Mouse (Mus musculus) brain, embryonic 18.5 days (tissue): ENCODE measurements around the gene Gstt1.

Source experiments
- DNase-seq: peaks from one replicate; pipeline ENCODE4 v3.0.0-alpha.2; 2012; ENCODE audit warnings: low read depth, low spot score

Gstt1 gene

GRCm38 (mm10) chr10:75764519-75765473 is 33.6 kb downstream of the Gstt1 start:
- DNase-seq, result no peak

DNA sequence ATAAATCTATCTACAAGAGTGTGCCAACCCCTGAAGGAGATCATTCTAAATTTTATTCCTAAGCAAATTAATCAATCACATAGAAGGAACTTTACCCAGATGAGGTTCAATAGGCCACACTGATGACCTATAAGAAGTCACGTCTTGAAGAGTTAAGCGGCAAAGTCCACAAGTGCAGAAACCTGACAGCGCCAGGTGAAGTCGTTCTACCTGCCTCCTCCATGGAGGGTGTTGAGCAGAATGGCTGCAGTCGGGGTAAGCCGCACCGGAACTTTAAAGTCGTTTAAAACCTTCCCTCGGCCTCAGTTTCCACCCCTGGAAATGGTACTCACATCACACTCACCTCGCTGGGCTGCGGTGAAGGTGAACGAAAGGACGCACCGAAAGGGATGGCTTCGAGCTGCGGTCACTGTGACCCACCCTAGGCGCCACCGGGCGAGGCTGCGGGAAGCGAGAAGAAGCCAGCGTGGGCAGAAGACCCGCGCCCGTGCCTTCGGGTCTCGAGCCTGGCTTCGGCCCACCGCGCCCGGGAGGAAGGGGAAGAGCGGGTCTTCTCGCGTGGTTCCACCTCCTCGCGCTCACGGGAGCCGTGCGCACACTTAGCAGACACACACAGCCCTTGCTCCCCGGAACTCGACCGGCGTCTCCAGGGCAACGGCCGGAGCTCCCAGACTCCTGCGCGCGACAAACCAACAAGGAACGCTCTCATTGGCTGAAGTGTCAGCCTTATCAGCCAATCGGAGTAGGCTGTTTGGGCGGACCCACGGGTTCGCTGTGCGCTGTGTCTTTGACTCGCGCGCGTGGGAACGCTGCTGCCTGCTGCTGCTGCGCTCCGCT is 34.5 kb downstream of the Gstt1 start, which contains the start of gene Cabin1:
TSS of gene Cabin1 (minus strand) at position 660 of the 837 bp plus-strand sequence.
- DNase-seq, result peak; percentile 95

GRCm38 (mm10) chr10:75762413-75762812 is 36.0 kb downstream of the Gstt1 start:
- DNase-seq, result no peak

DNA sequence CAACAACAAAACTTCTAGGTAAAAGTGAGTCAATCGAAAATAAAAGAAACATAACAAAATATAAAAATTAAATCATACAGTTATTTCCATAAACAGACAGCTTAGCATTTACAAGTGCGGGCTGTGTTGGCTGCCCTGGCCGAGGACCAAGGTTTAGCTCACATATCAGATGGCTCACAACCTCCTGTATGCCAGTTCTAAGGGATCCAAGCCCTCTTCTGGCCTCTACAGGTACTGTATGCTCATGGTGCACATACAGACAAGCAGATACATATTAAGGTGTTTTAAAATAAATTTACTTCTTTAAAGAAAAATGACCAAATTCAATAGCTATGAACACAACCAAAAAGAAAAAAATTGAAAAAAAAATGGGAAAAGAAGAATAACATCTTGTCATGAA is 38.1 kb downstream of the Gstt1 start:
- no peak for DNase-seq

DNA sequence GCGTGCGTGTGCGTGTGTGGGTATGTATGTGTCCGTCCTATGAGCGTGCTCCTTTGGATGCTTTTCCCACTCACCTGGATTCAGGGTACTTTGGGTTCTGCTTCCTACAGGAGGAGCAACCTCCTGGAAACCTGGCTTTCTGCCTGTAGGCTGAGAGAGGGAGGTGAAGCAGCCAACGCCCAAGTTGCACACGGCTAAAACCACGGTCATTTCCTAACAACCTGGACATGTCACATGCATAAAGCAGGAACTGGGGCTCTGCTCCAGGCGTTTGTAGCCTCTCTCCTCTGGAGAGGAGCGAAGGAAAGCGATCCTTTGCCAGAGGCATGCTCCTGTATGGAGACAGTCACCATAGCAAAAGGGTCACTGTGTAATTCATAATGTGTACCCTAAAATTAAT is 41.7 kb downstream of the Gstt1 start:
- no peak for DNase-seq

DNA sequence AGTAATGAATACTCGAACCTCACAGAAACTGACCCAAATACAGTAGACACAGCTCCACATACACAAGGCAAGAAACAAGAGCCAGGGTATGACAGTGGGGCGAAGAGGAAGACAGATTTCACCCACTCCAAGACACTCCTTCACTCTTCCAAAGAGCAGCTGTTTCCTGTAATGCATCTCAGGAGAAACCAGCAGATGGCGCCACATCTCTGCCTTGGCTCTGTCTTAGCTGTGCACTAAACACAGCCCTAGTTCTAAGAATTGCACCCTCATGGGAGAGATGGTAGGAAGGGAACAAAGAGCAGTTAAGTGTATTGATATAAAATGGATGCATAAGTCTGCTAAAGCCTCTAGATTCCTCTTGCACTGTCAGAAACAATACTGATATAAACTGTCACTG is 54.4 kb downstream of the Gstt1 start:
- DNase-seq, result peak; percentile 62

DNA sequence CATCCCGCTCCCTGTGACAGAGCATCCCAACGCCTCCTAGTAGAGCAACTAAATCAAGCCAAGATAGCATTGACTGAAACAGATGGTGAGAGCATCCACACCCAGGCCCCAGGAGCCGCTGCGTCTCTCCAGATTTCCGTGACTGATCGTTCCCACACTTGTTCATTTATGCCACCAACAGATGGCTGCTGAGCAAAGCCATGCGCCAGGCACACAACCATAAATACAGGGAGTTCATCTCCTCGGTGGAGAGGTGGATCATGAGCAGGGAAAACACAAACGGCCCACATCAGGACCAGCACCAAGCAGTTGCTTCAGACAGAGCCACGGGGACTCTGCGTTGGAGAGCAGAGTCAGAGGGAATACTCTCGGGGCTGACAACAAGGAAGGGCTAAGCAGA is 55.0 kb downstream of the Gstt1 start:
- no peak for DNase-seq

DNA sequence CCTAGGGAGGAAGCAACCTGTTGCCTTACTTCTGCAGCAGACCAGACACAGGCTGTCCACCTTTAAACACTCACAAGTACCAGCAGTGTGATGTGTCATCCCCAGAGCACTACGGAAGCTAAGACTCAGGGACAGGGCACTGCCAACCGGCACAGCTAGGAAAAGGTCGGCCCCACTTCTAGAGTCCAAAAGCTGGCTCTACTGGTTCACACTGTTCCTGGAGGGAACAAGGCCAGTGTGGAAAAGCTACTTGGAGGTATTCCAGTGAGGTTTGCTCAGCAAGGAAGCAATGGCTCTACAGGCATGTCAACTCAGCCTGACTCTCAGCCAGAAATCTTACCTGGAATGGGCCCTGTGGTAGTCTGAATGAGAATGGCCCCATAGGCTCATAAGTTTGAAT is 57.5 kb downstream of the Gstt1 start:
- DNase-seq, result no peak
